Mouse (Mus musculus) midbrain, embryonic 13.5 days (tissue): Measurements from ENCODE around the gene Gm21915. TPM values are rescaled to one million over a fixed set of nuclear protein-coding genes. Genes with fewer than 3 reads are reported as not detected.

ENCODE experiments used
- ATAC-seq: fragments of 200-750 bp; cut with Nextera tagmentation; 2 replicates; pipeline ENCODE4 v1.8.0; 2017; ENCODE audit warnings: mild to moderate bottlenecking, moderate TSS enrichment, moderate library complexity
- H3K27ac ChIP-seq: fragments of 300-500 bp; sonication (generic); 2 replicates; pipeline ENCODE4 v1.5.1; 2015; ENCODE audit warnings: inconsistent platforms, mild to moderate bottlenecking, moderate library complexity
- H3K27me3 ChIP-seq: fragments of 300-500 bp; sonication (generic); 2 replicates; pipeline ENCODE4 v1.6.1; 2015; ENCODE audit warnings: mild to moderate bottlenecking, inconsistent platforms
- H3K36me3 ChIP-seq: fragments of 300-500 bp; sonication (generic); 2 replicates; pipeline ENCODE4 v1.6.1; 2015; ENCODE audit warnings: mild to moderate bottlenecking, inconsistent platforms
- H3K4me1 ChIP-seq: fragments of 300-500 bp; sonication (generic); replicated peaks from 2 replicates; pipeline ENCODE4 v1.6.1; 2015; ENCODE audit warnings: inconsistent platforms
- H3K4me2 ChIP-seq: fragments of 300-500 bp; sonication (generic); replicated peaks from 2 replicates; pipeline ENCODE4 v1.6.1; 2015; ENCODE audit warnings: moderate library complexity, mild to moderate bottlenecking, inconsistent platforms
- H3K4me3 ChIP-seq: fragments of 300-500 bp; sonication (generic); replicated peaks from 2 replicates; pipeline ENCODE4 v1.5.1; 2015; ENCODE audit warnings: mild to moderate bottlenecking, inconsistent platforms
- H3K9ac ChIP-seq: fragments of 300-500 bp; sonication (generic); replicated peaks from 2 replicates; pipeline ENCODE4 v1.6.1; 2015; ENCODE audit warnings: mild to moderate bottlenecking, inconsistent platforms
- H3K9me3 ChIP-seq: fragments of 300-500 bp; sonication (generic); 2 replicates; pipeline ENCODE4 v1.6.1; 2016; ENCODE audit warnings: mild to moderate bottlenecking, inconsistent platforms
- WGBS: fragments of 180-500 bp; shearing (Covaris S2); methylation state at CpG from one replicate; pipeline ENCODE4 v1.1.7; 2015; 5-methylcytosine and 5-hydroxymethylcytosine counted together
- polyA plus RNA-seq: library from polyadenylated mRNA; unstranded; fragments of >200 nt; fragmentation: Nextera tagmentation; extraction: Ambion mirVana; gene quantifications from 2 replicates; pipeline ENCODE4 v1.2.1, GENCODE M21; 2015

The Gm21915 gene
- polyA plus RNA-seq, 1 experiment from 2014 or later, result not detected

- Histone ChIP-seq H3K4me2 (no peak overlapping the region), H3K9ac (no peak overlapping the region), H3K9me3 (no peaks in the 10 kb centered on the region), H3K4me1 (peaks cover 13% of the 10 kb centered on the region), H3K4me3 (no peak overlapping the region), H3K27me3 (no peaks in the 10 kb centered on the region), H3K27ac (no peak overlapping the region), H3K36me3 (no peaks in the 10 kb centered on the region)
- ATAC-seq, result no peak
- 81% methylated on average over 12 of the region's 12 CpGs for WGBS
Measured at GRCm38 (mm10) chr9:40675203-40675958, 5.0 kb downstream of the Gm21915 start.

- Histone ChIP-seq H3K4me1 (no peaks in the 10 kb centered on the region), H3K9me3 (no peaks in the 10 kb centered on the region), H3K27me3 (no peaks in the 10 kb centered on the region), H3K27ac (no peak overlapping the region), H3K4me2 (no peak overlapping the region), H3K9ac (no peak overlapping the region), H3K4me3 (no peak overlapping the region), H3K36me3 (no peaks in the 10 kb centered on the region)
- 84% methylated on average over 4 of the region's 4 CpGs for WGBS
- no peak for ATAC-seq
Measured at GRCm38 (mm10) chr9:40678653-40679052, 8.2 kb downstream of the Gm21915 start.

- Histone ChIP-seq H3K9me3 (no peaks in the 10 kb centered on the region), H3K27me3 (peaks cover 10% of the 10 kb centered on the region; the same call in 1 of the 2 replicates), H3K27ac (peak within 1 kb of the TSS; percentile 94), H3K4me1 (peaks cover 37% of the 10 kb centered on the region), H3K4me2 (peak within 1 kb of the TSS; percentile 86), H3K4me3 (peak within 1 kb of the TSS; percentile 81), H3K9ac (peak within 1 kb of the TSS; percentile 94), H3K36me3 (no peaks in the 10 kb centered on the region)
- peak; percentile 80 for ATAC-seq
- WGBS, result 0% methylated on average over 48 of the region's 53 CpGs
Measured at GRCm38 (mm10) chr9:40685801-40686420, 15.5 kb downstream of the Gm21915 start, which contains the start of gene Clmp. Gene Clmp, plus strand, starts transcription at chr9:40685962.

- Histone ChIP-seq H3K9ac (peak overlapping the region; percentile 94), H3K36me3 (no peaks in the 10 kb centered on the region), H3K27ac (peak overlapping the region; percentile 94), H3K4me3 (peak overlapping the region; percentile 81), H3K4me2 (peak overlapping the region; percentile 86), H3K9me3 (no peaks in the 10 kb centered on the region), H3K4me1 (peaks cover 37% of the 10 kb centered on the region), H3K27me3 (peaks cover 10% of the 10 kb centered on the region; the same call in 1 of the 2 replicates)
- ATAC-seq, result peak; percentile 73
- WGBS, result under 1% methylated on average over 23 of the region's 23 CpGs
Measured at GRCm38 (mm10) chr9:40686421-40686899, 16.0 kb downstream of the Gm21915 start.

- Histone ChIP-seq H3K27me3 (peaks cover 10% of the 10 kb centered on the region; the same call in 1 of the 2 replicates), H3K4me1 (peaks cover 37% of the 10 kb centered on the region), H3K27ac (peak overlapping the region; percentile 94), H3K36me3 (no peaks in the 10 kb centered on the region), H3K4me3 (peak overlapping the region; percentile 81), H3K4me2 (peak overlapping the region; percentile 86), H3K9me3 (no peaks in the 10 kb centered on the region), H3K9ac (peak overlapping the region; percentile 94)
- 40% methylated on average over 5 of the region's 5 CpGs for WGBS
- ATAC-seq, result no peak; the same call in 1 of the 2 replicates
Measured at GRCm38 (mm10) chr9:40687053-40687452, 16.6 kb downstream of the Gm21915 start.

- Histone ChIP-seq H3K27ac (peak overlapping the region; percentile 94; the same call in 1 of the 2 replicates), H3K4me2 (peak overlapping the region; percentile 86)
- 56% methylated on average over 3 of the region's 3 CpGs for WGBS
Measured at GRCm38 (mm10) chr9:40687553-40687952, 17.1 kb downstream of the Gm21915 start.

GRCm38 (mm10) chr9:40690511-40690910, 20.1 kb downstream of the Gm21915 start:
- Histone ChIP-seq H3K4me3 (no peak overlapping the region), H3K9me3 (no peaks in the 10 kb centered on the region), H3K9ac (no peak overlapping the region), H3K4me1 (peaks cover 63% of the 10 kb centered on the region), H3K36me3 (no peaks in the 10 kb centered on the region), H3K4me2 (no peak overlapping the region), H3K27me3 (peaks cover 4% of the 10 kb centered on the region; the same call in 1 of the 2 replicates), H3K27ac (no peak overlapping the region)
- no peak for ATAC-seq
- 89% methylated on average over 7 of the region's 7 CpGs for WGBS

More at GRCm38 (mm10) chr9:40687553-40687952, 17.1 kb downstream of the Gm21915 start:
- peaks cover 39% of the 10 kb centered on the region for H3K4me1 ChIP-seq
- peaks cover 10% of the 10 kb centered on the region; the same call in 1 of the 2 replicates for H3K27me3 ChIP-seq
- peak overlapping the region; percentile 94 for H3K9ac ChIP-seq
- H3K4me3 ChIP-seq, result peak overlapping the region; percentile 81
- no peaks in the 10 kb centered on the region for H3K9me3 ChIP-seq
- ATAC-seq, result no peak
- H3K36me3 ChIP-seq, result no peaks in the 10 kb centered on the region

- H3K27me3 ChIP-seq, result no peaks in the 10 kb centered on the region
- H3K9ac ChIP-seq, result no peak overlapping the region
- H3K27ac ChIP-seq, result peak overlapping the region; percentile 71
- WGBS, result 20% methylated on average over 3 of the region's 3 CpGs
- no peak overlapping the region for H3K4me3 ChIP-seq
- H3K4me2 ChIP-seq, result peak overlapping the region; percentile 14; the same call in 1 of the 2 replicates
- H3K9me3 ChIP-seq, result no peaks in the 10 kb centered on the region
- peaks cover 50% of the 10 kb centered on the region for H3K4me1 ChIP-seq
- ATAC-seq, result no peak
- peaks cover 6% of the 10 kb centered on the region; the same call in 1 of the 2 replicates for H3K36me3 ChIP-seq
Measured at GRCm38 (mm10) chr9:40693026-40693425, 22.6 kb downstream of the Gm21915 start.

GRCm38 (mm10) chr9:40693768-40694167, 23.4 kb downstream of the Gm21915 start:
- peak overlapping the region; percentile 14 for H3K4me2 ChIP-seq
- peak overlapping the region; percentile 71 for H3K27ac ChIP-seq
- H3K4me3 ChIP-seq, result no peak overlapping the region
- H3K4me1 ChIP-seq, result peaks cover 43% of the 10 kb centered on the region
- no peak overlapping the region; the same call in 1 of the 2 replicates for H3K9ac ChIP-seq
- WGBS, result 33% methylated on average over 5 of the region's 5 CpGs
- no peaks in the 10 kb centered on the region for H3K27me3 ChIP-seq
- peaks cover 6% of the 10 kb centered on the region; the same call in 1 of the 2 replicates for H3K36me3 ChIP-seq
- no peaks in the 10 kb centered on the region for H3K9me3 ChIP-seq
- ATAC-seq, result peak; percentile 77

- H3K4me3 ChIP-seq, result no peak overlapping the region
- H3K4me2 ChIP-seq, result peak overlapping the region; percentile 16
- 58% methylated on average over 12 of the region's 12 CpGs for WGBS
- H3K36me3 ChIP-seq, result peaks cover 6% of the 10 kb centered on the region; the same call in 1 of the 2 replicates
- no peak overlapping the region for H3K9ac ChIP-seq
- peak overlapping the region; percentile 71 for H3K27ac ChIP-seq
- peak; percentile 49 for ATAC-seq
- peaks cover 39% of the 10 kb centered on the region for H3K4me1 ChIP-seq
- H3K27me3 ChIP-seq, result no peaks in the 10 kb centered on the region
- no peaks in the 10 kb centered on the region for H3K9me3 ChIP-seq
Measured at GRCm38 (mm10) chr9:40694284-40694683, 23.9 kb downstream of the Gm21915 start.

GRCm38 (mm10) chr9:40696086-40696485, 25.7 kb downstream of the Gm21915 start:
- H3K27me3 ChIP-seq, result no peaks in the 10 kb centered on the region
- no peak overlapping the region for H3K27ac ChIP-seq
- no peak overlapping the region for H3K4me3 ChIP-seq
- 95% methylated on average over 4 of the region's 4 CpGs for WGBS
- ATAC-seq, result no peak
- peaks cover 6% of the 10 kb centered on the region; the same call in 1 of the 2 replicates for H3K36me3 ChIP-seq
- no peak overlapping the region for H3K4me2 ChIP-seq
- H3K4me1 ChIP-seq, result peaks cover 36% of the 10 kb centered on the region
- no peaks in the 10 kb centered on the region for H3K9me3 ChIP-seq
- H3K9ac ChIP-seq, result no peak overlapping the region

GRCm38 (mm10) chr9:40699194-40699593, 28.8 kb downstream of the Gm21915 start:
- peaks cover 6% of the 10 kb centered on the region; the same call in 1 of the 2 replicates for H3K36me3 ChIP-seq
- H3K27ac ChIP-seq, result no peak overlapping the region
- no peak overlapping the region for H3K4me3 ChIP-seq
- no peaks in the 10 kb centered on the region for H3K9me3 ChIP-seq
- peaks cover 21% of the 10 kb centered on the region for H3K4me1 ChIP-seq
- H3K9ac ChIP-seq, result no peak overlapping the region
- no peaks in the 10 kb centered on the region for H3K27me3 ChIP-seq
- WGBS, result 97% methylated on average over 3 of the region's 3 CpGs
- ATAC-seq, result no peak
- no peak overlapping the region for H3K4me2 ChIP-seq
